Mouse (Mus musculus) lung, postnatal 0 days (tissue): ENCODE measurements at regions not wholly inside any gene's neighbourhood (a gene's known extent, or its start where the extent isn't known, plus 50 kb on each side); places are given as distances from the start of the nearest gene placed in this dataset.

Experiments
- CTCF ChIP-seq: IDR thresholded peaks from 2 replicates; pipeline ENCODE4 v1.5.1; 2016; ENCODE audit warnings: antibody characterized with exemption, mild to moderate bottlenecking
- EP300 ChIP-seq: IDR thresholded peaks from 2 replicates; pipeline ENCODE4 v1.6.1; 2016; ENCODE audit warnings: antibody characterized with exemption, mild to moderate bottlenecking, control low read depth

DNA sequence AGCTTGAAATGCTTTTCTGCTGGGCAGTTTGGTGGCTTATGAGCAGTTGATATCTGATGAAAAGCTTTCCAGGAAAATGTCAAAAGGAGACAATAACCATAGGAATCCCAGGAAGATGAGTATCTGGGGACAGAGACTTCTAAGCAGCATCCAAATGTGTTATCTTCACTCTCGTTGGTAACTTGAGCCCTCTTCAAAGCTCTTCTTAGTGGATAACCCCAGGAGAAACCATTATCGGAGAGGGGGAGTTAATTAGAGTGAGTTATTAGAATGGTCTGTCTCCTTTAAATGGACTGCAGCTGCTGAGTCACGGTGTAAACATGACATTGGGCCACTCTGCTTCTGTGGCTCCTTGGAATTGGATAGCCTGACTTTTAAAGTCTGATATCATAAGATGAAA is 436.4 kb upstream of the Sox9 start:
- TF ChIP-seq CTCF (no peak), EP300 (no peak)
